Mouse (Mus musculus) forebrain, embryonic 15.5 days (tissue): ENCODE measurements around the gene Duoxa2. TPM values are rescaled to one million over a fixed set of nuclear protein-coding genes. Genes with fewer than 3 reads are reported as not detected.

Experiments
- ATAC-seq: fragments of 200-750 bp; cut with Nextera tagmentation; replicated peaks from 2 replicates; pipeline ENCODE4 v1.8.0; 2017; ENCODE audit warnings: mild to moderate bottlenecking, moderate TSS enrichment, moderate library complexity
- H3K27ac ChIP-seq: fragments of 300-500 bp; sonication (generic); replicated peaks from 2 replicates; pipeline ENCODE4 v1.5.1; 2015; ENCODE audit warnings: mild to moderate bottlenecking, inconsistent platforms
- H3K27me3 ChIP-seq: fragments of 300-500 bp; sonication (generic); 2 replicates; pipeline ENCODE4 v1.6.1; 2015; ENCODE audit warnings: inconsistent platforms
- H3K36me3 ChIP-seq: fragments of 300-500 bp; sonication (generic); 2 replicates; pipeline ENCODE4 v1.6.1; 2015; ENCODE audit warnings: mild to moderate bottlenecking, inconsistent platforms
- H3K4me1 ChIP-seq: fragments of 300-500 bp; sonication (generic); 2 replicates; pipeline ENCODE4 v1.6.1; 2015; ENCODE audit warnings: inconsistent platforms
- H3K4me2 ChIP-seq: fragments of 300-500 bp; sonication (generic); replicated peaks from 2 replicates; pipeline ENCODE4 v1.6.1; 2015; ENCODE audit warnings: mild to moderate bottlenecking, inconsistent platforms
- H3K4me3 ChIP-seq: fragments of 300-500 bp; sonication (generic); 2 replicates; pipeline ENCODE4 v1.5.1; 2015; ENCODE audit warnings: mild to moderate bottlenecking, inconsistent platforms
- H3K9ac ChIP-seq: fragments of 300-500 bp; sonication (generic); replicated peaks from 2 replicates; pipeline ENCODE4 v1.6.1; 2015; ENCODE audit warnings: mild to moderate bottlenecking, inconsistent platforms
- H3K9me3 ChIP-seq: fragments of 300-500 bp; sonication (generic); 2 replicates; pipeline ENCODE4 v1.6.1; 2016; ENCODE audit warnings: inconsistent platforms
- WGBS: fragments of 180-500 bp; shearing (Covaris S2); methylation state at CpG from one replicate; pipeline ENCODE4 v1.1.7; 2015; ENCODE audit warnings: mixed read lengths; 5-methylcytosine and 5-hydroxymethylcytosine counted together
- polyA plus RNA-seq: library from polyadenylated mRNA; unstranded; fragments of >200 nt; fragmentation: Nextera tagmentation; extraction: Ambion mirVana; gene quantifications from 2 replicates; pipeline ENCODE4 v1.2.1, GENCODE M21; 2015

Gene Duoxa2
- polyA plus RNA-seq, 1 experiment from 2014 or later = 0.13 TPM

DNA sequence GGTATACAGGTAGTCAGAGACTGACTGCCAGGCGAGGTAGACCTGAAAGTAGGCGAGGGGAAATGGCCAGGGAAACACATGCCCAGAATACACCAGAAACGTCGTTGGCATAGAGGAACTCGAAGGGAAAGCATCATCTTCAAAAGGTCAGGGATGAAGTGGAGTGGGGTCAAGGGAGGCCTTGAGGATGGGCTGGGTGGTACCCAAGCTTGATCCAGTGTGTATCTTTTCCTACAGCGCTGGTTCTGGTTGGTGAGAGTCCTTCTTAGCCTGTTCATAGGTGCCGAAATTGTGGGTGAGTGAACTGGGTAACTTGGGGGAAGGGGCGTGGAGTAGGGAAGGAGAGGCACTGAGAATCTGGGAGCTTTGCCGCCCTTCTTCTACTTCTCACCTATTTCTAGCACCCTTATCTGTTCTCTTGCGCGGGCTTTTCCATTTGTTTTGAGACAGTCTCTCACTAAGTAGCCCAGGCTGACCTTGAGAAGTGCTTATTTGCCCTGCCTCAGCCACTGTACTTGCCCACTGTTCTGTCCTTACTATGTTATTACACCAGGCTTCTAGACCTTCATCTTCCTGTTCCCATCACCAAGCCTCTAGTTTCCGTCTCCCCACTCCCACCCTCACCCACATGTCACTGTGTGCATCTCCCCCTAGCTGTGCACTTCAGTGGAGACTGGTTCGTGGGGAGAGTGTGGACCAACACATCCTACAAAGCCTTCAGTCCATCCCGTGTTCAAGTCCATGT lies 1.4 kb downstream of the Duoxa2 start:
- no peak for ATAC-seq
- WGBS = 13% methylated on average over 14 of the region's 14 CpGs
- Histone ChIP-seq H3K27me3 (peaks cover 85% of the 10 kb centered on the region), H3K9me3 (no peaks in the 10 kb centered on the region), H3K27ac (no peak overlapping the region), H3K4me2 (no peak overlapping the region), H3K4me1 (peaks cover 38% of the 10 kb centered on the region), H3K36me3 (no peaks in the 10 kb centered on the region), H3K9ac (no peak overlapping the region), H3K4me3 (no peak overlapping the region)

- no peaks in the 10 kb centered on the region for H3K36me3 ChIP-seq
- no peak for ATAC-seq
- peak overlapping the region; percentile 50 for H3K4me3 ChIP-seq
- 4% methylated on average over 14 of the region's 14 CpGs for WGBS
- peak overlapping the region; percentile 93 for H3K4me2 ChIP-seq
- H3K27me3 ChIP-seq = peaks cover 83% of the 10 kb centered on the region
- no peaks in the 10 kb centered on the region for H3K9me3 ChIP-seq
- peaks cover 38% of the 10 kb centered on the region for H3K4me1 ChIP-seq
- no peak overlapping the region for H3K27ac ChIP-seq
- no peak overlapping the region for H3K9ac ChIP-seq
These were observed 1.9 kb downstream of the Duoxa2 start for GRCm38 (mm10) chr2:122300656-122301020.

GRCm38 (mm10) chr2:122301081-122301920 lies 2.6 kb downstream of the Duoxa2 start:
- peak overlapping the region; percentile 93 for H3K4me2 ChIP-seq
- H3K9me3 ChIP-seq = no peaks in the 10 kb centered on the region
- H3K36me3 ChIP-seq = no peaks in the 10 kb centered on the region
- peaks cover 38% of the 10 kb centered on the region for H3K4me1 ChIP-seq
- 1% methylated on average over 45 of the region's 48 CpGs for WGBS
- ATAC-seq = peak; percentile 52
- peak overlapping the region; percentile 45 for H3K9ac ChIP-seq
- peaks cover 80% of the 10 kb centered on the region for H3K27me3 ChIP-seq
- H3K27ac ChIP-seq = no peak overlapping the region
- peak overlapping the region; percentile 50 for H3K4me3 ChIP-seq

DNA sequence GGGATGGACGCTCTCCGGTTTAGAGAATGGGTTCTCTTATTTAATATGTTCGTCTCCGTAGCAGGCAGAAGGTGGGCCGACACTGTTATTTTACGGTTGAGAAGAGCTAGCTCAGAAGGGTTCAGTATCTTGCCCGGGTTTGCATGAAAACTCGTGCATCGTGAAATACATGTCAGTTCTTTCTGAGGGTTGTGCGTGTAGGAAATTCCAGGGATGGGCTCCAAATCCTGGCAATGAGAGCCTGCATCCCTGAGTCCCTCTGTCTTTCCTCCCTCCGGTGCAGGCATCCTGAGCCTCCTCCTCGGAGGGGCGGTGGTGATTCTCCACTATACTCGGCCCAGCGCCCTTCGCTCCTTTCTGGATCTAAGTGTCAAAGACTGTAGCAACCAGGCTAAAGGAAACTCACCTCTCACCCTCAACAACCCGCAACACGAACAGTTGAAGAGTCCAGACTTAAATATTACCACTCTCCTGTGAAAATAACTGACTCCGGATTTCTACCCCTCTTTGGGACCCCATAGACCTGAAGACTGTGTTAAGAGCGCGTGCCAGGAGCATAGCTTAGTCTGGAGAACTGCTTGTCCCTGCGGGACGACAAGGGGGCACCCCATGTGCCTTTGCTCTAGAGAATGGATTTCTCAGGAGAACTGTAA lies 3.3 kb downstream of the Duoxa2 start:
- Histone ChIP-seq H3K36me3 (no peaks in the 10 kb centered on the region), H3K9ac (peak overlapping the region; percentile 45), H3K9me3 (no peaks in the 10 kb centered on the region), H3K4me3 (peak overlapping the region; percentile 50), H3K4me1 (peaks cover 38% of the 10 kb centered on the region), H3K4me2 (peak overlapping the region; percentile 93), H3K27ac (no peak overlapping the region), H3K27me3 (peaks cover 76% of the 10 kb centered on the region)
- ATAC-seq = no peak
- WGBS = 8% methylated on average over 23 of the region's 23 CpGs

DNA sequence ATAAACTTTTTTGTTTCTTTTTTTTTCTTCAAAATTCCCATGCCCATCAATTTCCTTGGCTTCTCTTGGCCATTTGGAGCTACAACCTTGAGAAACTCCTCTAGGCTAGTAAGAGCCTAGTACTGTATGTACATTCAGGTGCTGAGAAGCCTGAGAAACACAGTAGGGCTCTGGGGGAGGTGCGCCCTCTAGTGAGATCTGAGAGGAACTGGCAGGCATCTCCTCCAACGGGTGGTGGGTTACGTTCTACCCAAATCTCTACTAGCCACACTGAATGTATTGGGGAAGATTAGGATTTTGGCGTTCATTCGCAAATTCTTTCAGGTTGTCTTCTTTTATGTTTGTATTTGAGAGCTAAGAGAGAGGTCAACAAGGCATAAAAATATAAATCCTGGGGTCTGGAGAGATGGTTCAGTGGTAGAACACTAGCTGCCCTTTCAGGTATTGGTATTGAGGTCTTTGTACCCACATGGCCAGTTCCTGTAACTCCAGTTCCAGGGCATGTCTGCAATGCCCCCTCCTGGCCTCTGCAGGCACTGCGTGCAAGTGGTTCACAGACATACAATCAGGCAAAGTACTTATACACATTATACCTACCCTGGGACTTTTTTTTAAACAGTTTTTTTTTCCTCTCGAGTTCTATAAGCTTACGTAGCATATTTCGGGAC lies 4.0 kb downstream of the Duoxa2 start:
- peak; percentile 65 for ATAC-seq
- Histone ChIP-seq H3K27me3 (peaks cover 72% of the 10 kb centered on the region), H3K4me2 (no peak overlapping the region), H3K27ac (no peak overlapping the region), H3K4me1 (peaks cover 32% of the 10 kb centered on the region), H3K4me3 (no peak overlapping the region), H3K9me3 (no peaks in the 10 kb centered on the region), H3K9ac (no peak overlapping the region), H3K36me3 (no peaks in the 10 kb centered on the region)
- WGBS = 12% methylated on average over 9 of the region's 9 CpGs

DNA sequence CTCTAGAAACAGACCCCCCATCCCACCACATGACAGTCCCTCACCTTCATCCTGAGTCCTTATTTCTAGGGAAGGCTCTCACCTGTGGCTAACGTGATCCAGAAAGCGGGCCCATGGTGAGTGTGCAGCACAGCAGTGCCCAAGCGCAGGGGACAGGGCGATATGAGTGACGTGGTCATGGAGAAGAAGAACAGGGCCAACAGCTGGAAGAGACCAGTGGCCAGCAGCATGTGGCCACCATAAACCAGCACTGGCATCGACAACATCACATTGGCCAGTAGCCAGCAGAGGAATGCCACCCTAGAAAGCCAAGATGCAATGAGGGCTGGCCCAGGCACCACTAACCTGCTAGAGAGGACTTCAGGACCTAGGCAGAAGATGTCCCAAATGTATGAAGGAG lies 5.8 kb downstream of the Duoxa2 start:
- Histone ChIP-seq H3K4me3 (no peak overlapping the region), H3K4me2 (no peak overlapping the region), H3K9ac (no peak overlapping the region), H3K27me3 (peaks cover 54% of the 10 kb centered on the region), H3K36me3 (no peaks in the 10 kb centered on the region), H3K4me1 (peaks cover 16% of the 10 kb centered on the region), H3K27ac (no peak overlapping the region), H3K9me3 (no peaks in the 10 kb centered on the region)
- WGBS = 93% methylated on average over 6 of the region's 6 CpGs
- no peak for ATAC-seq

GRCm38 (mm10) chr2:122305097-122305892 lies 6.6 kb downstream of the Duoxa2 start:
- Histone ChIP-seq H3K4me2 (no peak overlapping the region), H3K27me3 (peaks cover 46% of the 10 kb centered on the region), H3K9me3 (no peaks in the 10 kb centered on the region), H3K27ac (no peak overlapping the region), H3K9ac (no peak overlapping the region), H3K36me3 (no peaks in the 10 kb centered on the region), H3K4me3 (no peak overlapping the region), H3K4me1 (peaks cover 16% of the 10 kb centered on the region)
- WGBS = 86% methylated on average over 16 of the region's 16 CpGs
- ATAC-seq = no peak

- Histone ChIP-seq H3K4me1 (peaks cover 12% of the 10 kb centered on the region), H3K9ac (no peak overlapping the region), H3K4me3 (no peak overlapping the region), H3K9me3 (no peaks in the 10 kb centered on the region), H3K36me3 (no peaks in the 10 kb centered on the region), H3K27me3 (peaks cover 39% of the 10 kb centered on the region), H3K27ac (no peak overlapping the region), H3K4me2 (no peak overlapping the region)
- WGBS = 48% methylated on average over 4 of the region's 4 CpGs
- ATAC-seq = no peak
These were observed 7.5 kb downstream of the Duoxa2 start for GRCm38 (mm10) chr2:122306184-122306583.

DNA sequence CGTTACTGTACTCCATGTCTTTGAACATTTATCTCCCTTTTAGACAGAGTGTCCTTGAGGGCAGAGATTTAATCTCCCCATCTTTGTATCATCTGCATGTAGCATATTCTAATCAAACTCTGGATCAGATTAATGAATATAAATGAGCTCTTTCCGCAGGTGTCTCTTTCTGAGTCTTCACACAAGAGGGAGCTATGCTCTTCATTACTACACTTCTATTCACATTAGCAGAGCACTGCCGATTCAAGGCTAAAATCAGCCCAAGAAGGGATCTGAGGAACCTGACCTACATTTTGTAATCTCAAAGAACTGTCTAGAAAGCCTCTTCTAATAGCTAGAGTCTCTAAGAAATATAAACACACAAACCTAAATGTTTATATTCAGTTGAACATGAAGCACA lies 10.9 kb downstream of the Duoxa2 start:
- Histone ChIP-seq H3K4me1 (peaks cover 12% of the 10 kb centered on the region), H3K4me3 (no peak overlapping the region), H3K9me3 (no peaks in the 10 kb centered on the region), H3K27me3 (peaks cover 41% of the 10 kb centered on the region), H3K27ac (no peak overlapping the region), H3K9ac (no peak overlapping the region), H3K4me2 (no peak overlapping the region), H3K36me3 (no peaks in the 10 kb centered on the region)
- ATAC-seq = no peak
- WGBS = 46% methylated on average over 3 of the region's 3 CpGs

DNA sequence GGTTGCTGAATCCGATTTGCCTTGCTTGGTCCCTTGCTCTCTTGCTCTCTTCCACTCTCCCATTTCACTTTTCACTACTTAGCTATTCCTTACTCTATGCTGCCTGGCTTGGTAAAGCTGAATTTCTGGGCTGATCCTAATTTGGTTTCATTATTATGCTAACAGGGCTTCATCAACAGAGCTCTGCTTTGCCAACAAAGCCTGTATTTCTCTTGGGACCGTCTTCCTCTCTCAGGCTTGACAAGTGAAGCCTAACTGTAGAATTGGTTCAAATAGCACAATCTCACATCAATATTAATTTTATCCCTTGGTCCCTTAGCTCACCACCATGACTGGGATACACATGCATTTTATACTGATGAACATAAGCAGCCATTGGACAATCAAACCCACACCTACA lies 12.9 kb downstream of the Duoxa2 start:
- ATAC-seq = no peak
- Histone ChIP-seq H3K27ac (no peak overlapping the region), H3K9me3 (no peaks in the 10 kb centered on the region), H3K4me3 (no peak overlapping the region), H3K36me3 (no peaks in the 10 kb centered on the region), H3K27me3 (peaks cover 40% of the 10 kb centered on the region), H3K4me2 (no peak overlapping the region), H3K9ac (no peak overlapping the region), H3K4me1 (peaks cover 12% of the 10 kb centered on the region)
- 26% methylated on average over 2 of the region's 2 CpGs for WGBS

- Histone ChIP-seq H3K27me3 (peaks cover 39% of the 10 kb centered on the region), H3K36me3 (no peaks in the 10 kb centered on the region), H3K27ac (no peak overlapping the region), H3K4me3 (peak overlapping the region; percentile 25), H3K4me2 (peak overlapping the region; percentile 39), H3K4me1 (peaks cover 12% of the 10 kb centered on the region), H3K9ac (no peak overlapping the region), H3K9me3 (no peaks in the 10 kb centered on the region)
- WGBS = 4% methylated on average over 27 of the region's 27 CpGs
- ATAC-seq = peak; percentile 41
These were observed 14.2 kb downstream of the Duoxa2 start for GRCm38 (mm10) chr2:122312722-122313417.
